Mouse (Mus musculus): ENCODE results near the gene Awat2. TPM values are rescaled to one million over a fixed set of nuclear protein-coding genes. Genes with fewer than 3 reads are reported as not detected.

The Awat2 gene
- total and polyA plus RNA-seq, 3 experiments = 0.65 to 0.95 TPM; not detected in 1

GRCm38 (mm10) chrX:100409245-100409644 lies 33.3 kb downstream of the Awat2 start:
- Histone ChIP-seq H3K36me3 (ENCODE audit: control insufficient read depth in 1 of 2, insufficient read depth in 2 of 2, low read length in 2 of 2) (no peaks in the 10 kb centered on the region), H3K4me1 (ENCODE audit: control insufficient read depth in 1 of 2, insufficient read depth in 2 of 2, low read length in 2 of 2) (no peaks in the 10 kb centered on the region), H3K79me2 (ENCODE audit: control insufficient read depth, insufficient read depth, low read length, poor library complexity) (no peaks in the 10 kb centered on the region), H3K9me3 (replicated peaks; ENCODE audit: insufficient read depth, low read length) (no peaks in the 10 kb centered on the region), H3K27me3 (ENCODE audit: control insufficient read depth in 1 of 2, insufficient read depth in 2 of 2, low read length in 2 of 2) (no peaks in the 10 kb centered on the region), H3K4me3 (ENCODE audit: control insufficient read depth in 1 of 2, insufficient read depth in 1 of 2, low read depth in 2 of 2, low read length in 2 of 2) (no peak overlapping the region), H3K9ac (ENCODE audit: control insufficient read depth, low read depth, low read length, poor library complexity, severe bottlenecking) (no peak overlapping the region), H3K27ac (ENCODE audit: control insufficient read depth, low read depth, low read length) (no peak overlapping the region)
- TF ChIP-seq ZMIZ1 (IDR thresholded peaks at IDR 0.05; ENCODE audit: low read depth, low read length) = no peak
- TF ChIP-seq RCOR1 (IDR thresholded peaks at IDR 0.05; ENCODE audit: low read depth, low read length) = no peak
- no peak for TF ChIP-seq SMC3 (IDR thresholded peaks at IDR 0.05; ENCODE audit: low read depth, low read length)
- no peak for TF ChIP-seq GATA1 (IDR thresholded peaks at IDR 0.05; ENCODE audit: low read depth, low read length)
- no peak for TF ChIP-seq CHD1 (IDR thresholded peaks at IDR 0.05; ENCODE audit: low read depth, low read length)
- TF ChIP-seq CHD2 (IDR thresholded peaks at IDR 0.05; ENCODE audit: low read length) = no peak
- no peak for TF ChIP-seq JUND (IDR thresholded peaks at IDR 0.05; ENCODE audit: low read depth, low read length)
- no peak for TF ChIP-seq USF2 (IDR thresholded peaks at IDR 0.05; ENCODE audit: borderline replicate concordance in 1 of 2, insufficient read depth in 1 of 2, low read depth in 1 of 2, low read length in 2 of 2)
- TF ChIP-seq MEF2A (IDR thresholded peaks at IDR 0.05; ENCODE audit: extremely low read depth, insufficient replicate concordance, low read depth, low read length, poor library complexity, severe bottlenecking) = no peak
- TF ChIP-seq ETS1 (IDR thresholded peaks at IDR 0.05; ENCODE audit: low read depth, low read length) = no peak
- no peak for TF ChIP-seq TCF12 (IDR thresholded peaks at IDR 0.05; ENCODE audit: low read depth, low read length)
- no peak for TF ChIP-seq MAFK (IDR thresholded peaks at IDR 0.05; ENCODE audit: borderline replicate concordance, low read depth, low read length)
- TF ChIP-seq MYB (IDR thresholded peaks at IDR 0.05; ENCODE audit: low read depth, low read length) = no peak
- no peak for DNase-seq (ENCODE audit: low read depth, low spot score)

GRCm38 (mm10) chrX:100401657-100402056 lies 40.9 kb downstream of the Awat2 start:
- Histone ChIP-seq H3K4me3 (ENCODE audit: control insufficient read depth in 1 of 2, insufficient read depth in 1 of 2, low read depth in 2 of 2, low read length in 2 of 2) (no peak overlapping the region), H3K9me3 (replicated peaks; ENCODE audit: insufficient read depth, low read length) (no peaks in the 10 kb centered on the region), H3K27me3 (ENCODE audit: control insufficient read depth in 1 of 2, insufficient read depth in 2 of 2, low read length in 2 of 2) (no peaks in the 10 kb centered on the region), H3K36me3 (ENCODE audit: control insufficient read depth in 1 of 2, insufficient read depth in 2 of 2, low read length in 2 of 2) (no peaks in the 10 kb centered on the region), H3K4me1 (ENCODE audit: control insufficient read depth in 1 of 2, insufficient read depth in 2 of 2, low read length in 2 of 2) (no peaks in the 10 kb centered on the region), H3K27ac (ENCODE audit: control insufficient read depth, low read depth, low read length) (no peak overlapping the region), H3K79me2 (ENCODE audit: control insufficient read depth, insufficient read depth, low read length, poor library complexity) (no peaks in the 10 kb centered on the region), H3K9ac (ENCODE audit: control insufficient read depth, low read depth, low read length, poor library complexity, severe bottlenecking) (no peak overlapping the region)
- TF ChIP-seq CHD2 (IDR thresholded peaks at IDR 0.05; ENCODE audit: low read length) = no peak
- no peak for TF ChIP-seq MAZ (IDR thresholded peaks at IDR 0.05; ENCODE audit: low read depth, low read length)
- TF ChIP-seq CTCF (IDR thresholded peaks at IDR 0.05 in 2 of 3, conservative IDR thresholded peaks at IDR 0.05 in 1 of 3; ENCODE audit: control insufficient read depth in 1 of 3, insufficient read depth in 1 of 3, low read depth in 2 of 3, low read length in 3 of 3, poor library complexity in 1 of 3, severe bottlenecking in 1 of 3) = no peak
- TF ChIP-seq SMC3 (IDR thresholded peaks at IDR 0.05; ENCODE audit: low read depth, low read length) = no peak
- no peak for TF ChIP-seq GATA1 (IDR thresholded peaks at IDR 0.05; ENCODE audit: low read depth, low read length)
- no peak for TF ChIP-seq UBTF (IDR thresholded peaks at IDR 0.05; ENCODE audit: borderline replicate concordance, insufficient read depth, low read depth, low read length)
- DNase-seq (ENCODE audit: low read depth, low spot score) = no peak
